Mouse (Mus musculus) left cerebral cortex, postnatal 4 days (tissue): Measurements from ENCODE around the gene Tbcd. TPM values are rescaled to one million over a fixed set of nuclear protein-coding genes. Genes with fewer than 3 reads are reported as not detected.
A peak's percentile ranks its signal among the peaks of the same experiment; 100 is the strongest.

ENCODE experiments used
- DNase-seq: peaks from one replicate; pipeline ENCODE4 v3.0.0-alpha.2; 2022
- intact Hi-C: fragments of 180-260 bp; cut with DNase I; formaldehyde crosslinking; loops from one replicate; pipeline ENCODE4 v1.15.1; 2025
- total RNA-seq, 2 experiments: library from RNA; stranded (reverse); gene quantifications; 2 replicates each; pipeline ENCODE4 v1.2.3; 2021

Gene Tbcd
- total RNA-seq: 10 to 100 TPM; 68.4 to 75.2 TPM

DNA sequence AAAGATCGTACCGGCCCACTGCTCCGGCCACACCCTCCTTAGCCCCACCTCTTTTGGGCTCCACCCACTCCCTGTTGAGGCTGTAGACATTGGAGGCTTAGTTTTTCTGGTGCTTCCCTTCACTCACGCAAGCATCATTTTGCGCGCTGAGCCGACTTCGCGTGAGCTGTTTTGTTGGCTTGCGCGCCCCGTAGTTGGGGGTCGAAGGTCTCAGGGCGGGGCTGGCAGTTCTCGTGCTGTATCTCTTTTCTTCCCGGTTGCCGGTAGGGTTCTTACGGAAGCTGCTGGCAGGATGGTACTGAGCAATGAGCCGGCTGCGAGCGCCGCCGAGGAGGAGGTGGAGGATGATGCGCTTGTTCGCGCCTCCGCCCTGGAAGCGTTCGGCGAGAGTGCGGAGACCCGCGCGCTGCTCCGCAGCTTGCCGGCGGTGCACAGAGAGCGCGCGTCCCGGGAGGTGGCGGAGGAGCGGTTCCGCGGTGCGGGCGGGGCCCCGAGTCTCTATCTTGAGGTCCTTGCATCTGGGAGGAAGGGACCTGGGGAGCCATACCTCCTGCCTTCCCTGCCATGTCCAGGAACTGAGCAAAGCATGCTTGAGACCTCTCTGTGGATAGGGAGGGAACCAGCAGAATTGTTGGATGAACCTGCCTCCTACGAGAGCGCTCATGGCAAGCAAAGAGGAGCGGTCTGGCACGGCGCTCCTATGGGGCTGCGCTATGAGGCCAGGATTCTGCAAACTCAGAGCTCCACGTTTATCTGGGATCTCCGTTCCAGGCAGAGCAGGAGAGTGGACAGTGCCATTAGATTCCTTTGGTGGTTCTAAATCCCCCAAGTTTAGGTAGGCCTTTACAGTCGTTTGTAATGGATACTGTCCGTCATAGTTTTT, at the start of gene Tbcd:
Tbcd (plus strand) TSS at position 197 of the 883 bp plus-strand sequence.
- DNase-seq: peak; percentile 94
- intact Hi-C loops: no loop called here

DNA sequence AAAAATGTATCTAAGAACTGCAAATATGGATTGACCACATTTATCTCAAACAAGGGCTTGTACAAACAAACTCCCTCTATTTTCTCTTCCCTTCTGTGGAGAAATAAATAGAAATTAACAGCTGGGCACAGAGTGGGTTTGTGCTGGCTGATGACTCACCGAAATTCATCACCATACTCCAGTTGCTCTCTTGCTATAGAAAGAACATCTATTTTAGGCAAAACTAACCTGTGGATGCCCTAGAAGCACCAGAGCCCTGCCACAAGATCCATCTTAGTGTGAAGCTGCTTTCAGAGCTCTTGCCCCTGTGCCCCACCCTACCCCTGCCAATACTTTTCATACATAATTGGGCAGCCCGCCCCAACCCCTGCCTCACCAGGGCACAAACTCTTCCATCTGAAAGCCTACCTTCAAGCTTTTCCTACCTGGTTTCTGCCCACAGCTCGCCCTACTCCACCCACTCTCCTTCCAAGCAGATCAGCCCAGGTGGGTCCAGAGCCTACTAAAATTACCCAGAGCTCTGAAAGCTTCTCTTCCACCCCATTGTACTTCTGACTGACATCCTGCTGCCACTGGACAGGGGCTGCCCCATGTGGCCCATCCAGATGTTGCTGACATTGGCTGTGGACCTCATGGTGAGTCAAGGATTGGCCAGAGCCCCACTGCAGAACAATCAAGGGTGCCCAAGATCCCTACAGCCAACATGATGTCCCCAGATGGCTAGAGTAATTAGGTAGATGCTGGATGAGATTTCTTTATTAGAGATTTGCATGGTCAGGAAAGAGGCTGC, 44.2 kb upstream of the Tbcd start:
- DNase-seq: no peak
- intact Hi-C loops: no loop called here

DNA sequence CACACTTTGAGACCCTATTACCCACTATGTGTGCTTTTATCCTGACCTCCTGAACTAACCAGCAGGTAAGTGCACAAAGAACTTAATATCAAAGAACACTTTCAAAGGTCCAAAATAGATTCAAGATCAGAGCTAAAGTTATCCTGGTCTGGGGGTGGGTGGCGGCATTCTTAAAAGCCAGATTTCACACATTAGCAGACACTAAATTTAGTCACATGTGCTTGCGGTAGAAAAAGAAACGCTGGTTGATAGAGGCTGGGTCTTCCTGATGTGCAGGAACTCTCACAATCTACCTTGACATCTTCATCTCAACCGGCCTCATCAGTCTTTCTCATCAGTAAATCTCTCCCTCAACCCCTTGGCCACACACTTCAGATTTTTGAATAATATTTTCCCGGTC, 37.0 kb upstream of the Tbcd start:
- no peak for DNase-seq
- intact Hi-C loops: no loop called here

DNA sequence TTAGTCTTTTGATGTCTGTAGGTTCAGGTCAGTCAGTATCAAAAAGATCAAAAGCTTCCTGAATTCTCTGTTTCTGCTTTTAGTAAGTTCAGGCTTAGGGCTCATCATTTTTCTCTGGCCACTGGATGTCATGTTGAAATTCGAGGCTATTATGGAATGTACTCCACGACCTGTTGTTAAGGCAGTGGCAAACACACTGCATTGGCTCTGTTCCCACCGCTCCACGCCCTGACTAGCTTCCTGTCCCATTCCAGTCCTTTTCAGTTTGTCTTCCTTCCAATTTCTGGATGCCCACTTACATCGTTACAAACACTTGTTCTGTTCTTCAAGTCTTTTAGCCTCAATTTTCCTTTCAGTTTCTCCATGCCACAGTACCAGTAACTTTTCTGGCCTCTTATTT, 36.4 kb upstream of the Tbcd start:
- no peak for DNase-seq
- intact Hi-C loops: no loop called here

DNA sequence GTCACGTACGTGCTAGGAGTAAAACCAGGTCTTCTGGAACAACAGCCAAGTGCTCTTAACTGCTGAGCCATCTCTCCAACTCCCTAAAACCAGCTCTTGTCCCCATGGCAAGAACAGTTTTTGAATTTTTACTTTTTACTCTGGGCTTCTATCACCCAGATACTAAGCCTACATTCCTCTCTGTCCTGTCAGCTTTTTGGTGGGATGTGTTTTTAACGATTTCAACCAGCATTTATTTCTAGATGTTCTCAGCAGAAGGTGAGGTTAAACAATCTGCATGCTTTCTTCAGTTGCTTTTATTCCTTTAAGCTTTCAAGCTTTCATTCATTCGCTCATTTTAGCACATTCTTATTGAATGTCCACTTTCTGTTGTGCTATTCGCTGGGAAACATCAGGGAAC, 33.8 kb upstream of the Tbcd start:
- no peak for DNase-seq
- intact Hi-C loops: no loop called here

DNA sequence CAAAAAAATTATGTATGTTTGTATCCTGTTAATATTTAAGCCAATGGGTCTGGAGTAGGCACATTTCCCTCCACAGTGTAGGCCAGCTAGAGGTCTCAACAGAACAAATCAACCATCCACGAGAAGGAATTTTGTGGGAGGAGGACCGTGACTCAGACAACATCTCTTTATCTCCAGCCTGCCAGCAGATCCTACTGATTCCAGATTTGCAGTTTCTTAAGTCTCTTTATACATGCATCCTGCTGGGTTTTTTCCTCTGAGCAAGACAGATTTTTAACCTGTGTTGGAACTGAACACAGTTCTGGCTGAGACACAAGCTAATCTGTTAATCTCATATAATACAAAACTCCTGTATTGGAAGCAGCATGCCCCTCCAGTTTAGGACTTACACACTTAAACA, 32.8 kb upstream of the Tbcd start:
- no peak for DNase-seq
- intact Hi-C loops: no loop called here

DNA sequence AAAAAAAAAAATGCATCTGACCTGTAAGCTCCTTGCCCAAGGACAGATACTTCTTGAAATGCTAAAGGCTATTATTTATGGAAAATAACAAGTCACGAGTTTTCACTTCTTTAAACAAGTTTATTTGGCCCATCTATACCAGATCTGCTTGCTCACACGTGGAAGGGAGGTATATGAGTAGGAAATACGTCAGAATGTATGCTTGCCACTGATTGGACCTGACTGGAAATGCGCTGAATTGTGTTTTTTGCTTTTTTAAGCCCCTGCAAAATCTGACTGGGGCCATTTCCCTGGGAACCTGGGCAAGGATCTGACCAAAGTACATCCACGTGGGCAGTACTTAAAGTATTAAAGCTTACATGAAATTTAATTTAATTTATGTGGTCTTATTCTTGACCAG, 31.4 kb upstream of the Tbcd start:
- DNase-seq: no peak
- intact Hi-C loops: no loop called here

DNA sequence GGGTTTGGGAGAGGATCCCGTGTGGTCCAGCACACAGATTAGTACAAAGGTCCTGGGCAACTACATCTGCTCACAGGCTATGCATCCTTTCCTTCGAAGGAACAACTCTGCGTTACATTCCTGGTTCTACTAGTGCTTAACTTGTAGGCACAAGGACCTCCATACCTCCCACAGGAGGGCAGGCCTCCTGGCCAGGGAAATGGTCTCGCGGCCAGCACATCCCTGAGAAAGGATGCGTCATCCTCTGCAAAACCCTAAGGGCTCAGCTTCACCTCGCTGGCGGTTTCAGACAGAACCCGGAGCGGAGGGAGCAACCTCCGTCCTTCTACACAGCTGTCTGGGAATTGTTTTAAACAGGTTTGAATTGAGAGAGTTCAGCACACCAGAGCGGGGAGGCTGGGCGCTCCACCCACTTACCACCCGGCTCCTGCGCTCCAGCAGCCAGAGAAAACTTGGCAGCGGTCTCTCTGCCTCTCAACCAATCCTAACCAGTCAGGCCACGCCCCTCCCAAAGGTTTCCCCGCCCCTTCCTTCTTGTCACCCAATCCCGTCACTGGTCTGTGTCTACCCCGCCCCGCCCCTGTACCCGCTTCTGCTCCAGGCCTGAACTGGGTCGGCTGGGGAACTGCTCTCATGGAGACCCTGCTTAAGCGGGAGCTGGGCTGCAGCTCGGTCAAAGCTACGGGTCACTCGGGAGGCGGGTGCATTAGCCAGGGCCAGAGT, 30.8 kb upstream of the Tbcd start, which contains the start of gene Fn3krp:
Fn3krp (plus strand) TSS at position 572 of the 723 bp plus-strand sequence.
- peak; percentile 100 for DNase-seq
- intact Hi-C loops: no loop called here

DNA sequence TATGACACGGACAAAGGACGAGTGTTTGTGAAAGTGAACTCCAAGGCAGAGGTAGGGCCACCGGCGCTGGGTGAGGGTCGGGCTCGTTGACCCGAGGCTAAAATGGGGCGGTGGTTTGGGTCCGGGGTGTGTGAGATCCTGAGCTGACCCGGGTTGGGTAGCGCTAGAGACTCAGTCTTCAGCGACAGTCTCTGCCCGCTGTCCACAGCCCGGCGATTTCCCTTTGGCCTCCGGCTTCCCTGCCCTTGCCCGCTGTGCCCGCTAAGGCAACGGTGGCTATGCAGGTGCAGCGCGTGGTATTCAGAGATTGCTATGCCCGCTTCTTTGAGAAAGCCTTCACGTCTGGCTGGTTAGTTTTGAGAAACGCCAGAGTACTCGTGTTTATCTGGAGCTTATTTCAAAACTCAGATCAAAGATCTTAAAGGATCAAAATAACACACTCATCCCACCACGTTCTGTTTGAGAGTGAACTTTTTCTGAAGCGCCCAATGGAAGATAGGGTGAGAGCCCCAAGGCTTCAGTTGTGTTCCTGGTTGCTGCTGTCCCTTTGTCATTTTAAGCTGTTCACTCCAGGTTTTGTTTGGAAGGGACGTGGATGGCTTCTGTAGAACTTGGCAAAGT, 30.1 kb upstream of the Tbcd start:
- DNase-seq: no peak
- intact Hi-C loops: no loop called here

DNA sequence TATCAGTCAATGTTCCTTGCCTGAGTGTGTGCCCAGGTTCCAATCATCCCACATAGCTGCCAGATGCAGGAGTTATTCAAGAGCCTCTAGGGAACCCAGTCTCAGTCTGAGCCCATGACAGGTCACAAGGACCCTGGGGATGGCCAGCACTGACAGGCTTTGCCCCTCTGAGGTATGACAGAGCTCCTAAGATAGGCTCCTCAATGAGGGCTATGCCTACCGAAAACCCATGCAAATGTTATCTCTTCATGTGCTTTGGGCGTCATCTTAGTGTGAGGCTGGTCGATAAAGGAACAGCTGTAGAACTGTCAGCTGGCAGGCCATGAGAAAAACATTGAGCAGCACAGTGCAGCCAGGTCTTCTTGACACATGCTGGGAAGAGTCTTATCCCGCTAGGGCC, 18.4 kb upstream of the Tbcd start:
- DNase-seq: no peak

DNA sequence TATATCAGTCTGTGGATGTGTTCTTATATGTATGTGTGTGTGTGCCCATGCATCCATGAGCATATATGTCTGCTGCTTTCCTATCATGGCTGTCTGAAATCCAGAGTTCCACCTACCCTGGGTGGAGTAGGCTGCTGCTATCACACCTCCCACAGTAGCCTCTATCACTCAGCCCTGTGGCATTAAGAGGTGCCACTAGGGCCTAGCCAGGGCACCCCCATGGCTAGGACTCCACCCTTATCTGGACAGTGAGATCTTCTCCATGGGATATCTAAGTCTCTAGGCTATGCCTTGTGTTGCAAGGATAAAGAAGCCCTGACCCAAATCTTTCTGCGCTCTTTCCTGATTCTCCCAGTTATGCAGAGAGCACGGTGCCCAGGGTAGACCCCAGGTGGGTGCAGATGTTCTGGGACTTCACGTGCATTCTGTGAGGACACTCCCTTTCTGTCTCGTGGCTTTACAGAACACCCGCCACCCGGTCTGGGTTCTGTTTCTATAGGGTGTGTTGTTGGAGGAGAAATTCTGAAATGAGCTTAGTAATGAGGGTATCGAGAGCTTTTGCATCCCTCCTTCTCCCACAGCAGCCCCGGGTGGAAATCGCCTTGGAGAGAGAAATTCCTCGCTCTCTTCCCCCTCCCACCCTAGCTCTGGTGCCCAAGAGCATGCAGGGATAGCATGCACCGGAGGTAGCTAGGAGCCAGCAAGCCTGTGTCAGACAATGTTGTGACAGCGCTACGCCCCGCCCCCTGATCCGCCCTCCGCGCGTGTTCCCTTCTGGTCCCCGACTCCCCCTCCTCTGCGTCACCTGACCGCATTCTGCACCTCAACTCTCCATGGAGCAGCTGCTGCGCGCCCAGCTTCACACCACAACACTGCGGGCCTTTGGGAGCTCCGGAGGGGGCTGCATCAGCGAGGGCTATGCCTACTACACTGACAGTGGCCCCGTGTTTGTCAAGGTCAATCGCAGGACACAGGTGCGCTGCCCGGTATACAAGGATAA, 17.3 kb upstream of the Tbcd start, which contains the start of gene Fn3k:
Fn3k (plus strand) TSS at position 758 of the 1,000 bp plus-strand sequence.
- intact Hi-C loops: no loop called here
- peak; percentile 86 for DNase-seq

More for the DNA sequence above, 18.4 kb upstream of the Tbcd start:
- intact Hi-C loops: no loop called here

DNA sequence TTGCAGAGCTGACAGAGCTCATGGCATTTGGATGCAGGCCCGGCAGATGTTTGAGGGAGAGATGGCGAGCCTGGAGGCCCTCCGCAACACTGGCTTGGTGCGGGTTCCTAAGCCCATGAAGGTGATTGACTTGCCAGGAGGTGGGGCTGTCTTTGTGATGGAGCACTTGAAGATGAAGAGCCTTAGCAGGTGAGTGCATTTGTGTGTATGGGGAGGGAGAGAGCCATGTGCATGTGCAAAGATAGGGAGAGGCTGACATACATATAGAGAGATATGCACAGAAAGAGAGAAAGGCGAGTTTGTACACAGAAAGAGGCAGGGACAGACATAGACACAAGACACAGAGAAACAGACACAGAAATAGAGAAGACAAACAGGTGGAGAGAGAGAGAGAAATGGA, 14.5 kb upstream of the Tbcd start:
- intact Hi-C loops: no loop called here
- no peak for DNase-seq

DNA sequence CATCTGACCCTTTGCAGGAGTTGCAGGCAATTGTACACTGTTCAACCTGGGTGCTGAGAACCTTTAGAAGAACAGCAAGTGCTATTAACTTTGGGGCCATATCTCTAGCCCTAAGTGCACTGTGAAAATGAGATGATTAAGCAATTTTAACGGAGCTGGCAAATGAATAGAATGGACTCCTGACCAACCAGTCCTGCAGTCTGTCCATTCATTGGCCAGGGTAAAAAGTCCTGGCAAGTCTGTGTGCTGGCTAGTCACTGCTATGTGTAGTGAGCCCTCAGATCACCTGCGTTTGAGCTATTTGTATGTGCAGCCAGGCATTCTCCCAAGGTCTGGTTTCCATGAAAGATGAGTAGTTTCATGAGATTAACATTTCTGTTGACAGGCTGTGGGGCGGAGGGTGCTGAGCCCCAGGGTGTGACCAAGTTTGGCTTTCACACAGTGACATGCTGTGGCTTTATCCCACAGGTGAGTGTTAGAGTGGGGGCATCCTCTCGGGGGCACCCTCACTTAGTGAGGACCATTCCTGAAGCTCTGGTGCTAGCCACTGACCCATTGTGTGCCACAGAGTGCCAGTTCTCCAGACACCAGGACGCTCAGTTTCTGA, 12.0 kb upstream of the Tbcd start:
- intact Hi-C loops: no loop called here
- DNase-seq: no peak

DNA sequence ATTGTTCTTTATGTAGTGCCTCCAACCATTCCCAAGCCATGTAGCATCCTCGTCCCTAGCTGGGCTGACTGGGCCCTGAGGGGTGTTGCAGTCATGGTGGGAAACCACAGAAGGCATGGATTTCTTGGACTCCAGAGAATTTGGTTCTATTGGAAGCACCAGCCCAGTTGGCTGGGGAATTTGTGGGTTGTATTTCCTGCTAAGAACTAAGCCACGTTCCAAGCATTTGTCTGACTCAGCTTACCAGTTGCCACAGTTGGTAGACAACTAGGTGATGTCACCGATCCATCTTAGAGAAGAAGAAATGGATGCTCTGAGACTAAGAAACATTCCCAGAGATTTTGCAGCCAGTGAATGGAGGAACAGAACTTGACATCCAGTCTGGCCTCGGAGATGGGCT, 10.1 kb upstream of the Tbcd start:
- intact Hi-C loops: no loop called here
- DNase-seq: no peak

DNA sequence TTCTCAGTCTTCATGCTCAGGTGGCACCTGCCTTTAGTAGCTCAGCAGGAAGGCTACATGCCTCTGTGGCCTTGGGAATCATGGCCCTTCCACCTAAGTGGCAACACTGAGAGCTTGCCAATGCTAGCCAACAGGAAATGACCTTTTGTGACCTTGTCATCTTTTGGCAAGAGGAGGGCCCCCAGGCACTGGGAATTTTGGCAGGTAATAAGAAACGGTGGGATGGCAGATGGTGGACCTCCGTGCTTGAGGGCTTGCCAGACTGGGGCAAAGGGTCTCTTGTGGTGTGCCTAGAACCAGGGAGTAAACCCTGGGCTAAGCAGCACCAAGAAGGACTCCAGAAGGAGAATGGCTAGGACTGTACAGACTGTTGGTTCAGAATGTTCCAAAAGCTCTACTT, 9.7 kb upstream of the Tbcd start:
- no peak for DNase-seq
- intact Hi-C loops: no loop called here

DNA sequence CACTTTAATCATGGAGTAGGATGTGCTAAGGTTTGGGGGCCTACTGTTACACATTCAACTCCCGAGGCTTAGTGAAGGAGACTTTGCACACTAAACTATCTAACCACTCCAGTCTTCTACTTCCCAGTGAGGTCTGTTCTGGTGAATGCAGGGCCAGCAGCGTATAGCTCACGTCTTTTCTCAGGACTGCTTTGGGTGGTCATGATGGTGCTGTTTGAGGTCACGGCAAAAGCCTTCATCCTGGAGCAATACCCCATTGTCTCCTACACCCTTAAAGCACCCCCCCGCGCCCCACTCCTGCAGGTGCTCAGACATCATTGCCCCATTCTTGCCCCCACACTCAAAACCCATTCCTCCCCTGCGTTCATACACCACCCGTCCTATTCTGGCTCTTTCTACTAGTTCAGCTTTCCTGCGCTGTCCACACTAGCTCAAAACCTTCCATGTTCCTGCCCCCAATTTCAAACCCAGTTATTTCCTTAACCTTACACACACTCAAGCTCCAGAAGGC, 478 bp upstream of the Tbcd start:
- no peak for DNase-seq
- intact Hi-C loops: no loop called here

DNA sequence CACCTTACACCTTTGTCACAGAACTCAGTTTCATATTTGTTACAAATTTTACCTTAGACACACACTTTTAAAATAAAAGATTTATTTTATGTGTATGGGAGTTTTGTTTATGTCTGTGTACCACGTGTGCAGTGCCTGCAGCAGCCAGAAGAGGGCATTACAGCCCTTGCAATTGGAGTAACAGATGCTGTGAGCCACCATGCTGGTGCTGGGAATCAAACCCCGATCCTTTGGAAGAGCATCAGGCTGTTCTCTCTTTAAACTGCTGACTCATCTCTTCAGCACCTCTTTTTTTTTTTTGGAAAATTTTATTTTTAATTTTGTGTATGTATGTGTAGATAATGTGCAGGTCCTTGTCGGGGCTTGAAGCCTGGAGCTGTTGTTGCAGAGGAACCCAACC, 6.1 kb downstream of the Tbcd start:
- DNase-seq: no peak
- intact Hi-C loops: no loop called here

DNA sequence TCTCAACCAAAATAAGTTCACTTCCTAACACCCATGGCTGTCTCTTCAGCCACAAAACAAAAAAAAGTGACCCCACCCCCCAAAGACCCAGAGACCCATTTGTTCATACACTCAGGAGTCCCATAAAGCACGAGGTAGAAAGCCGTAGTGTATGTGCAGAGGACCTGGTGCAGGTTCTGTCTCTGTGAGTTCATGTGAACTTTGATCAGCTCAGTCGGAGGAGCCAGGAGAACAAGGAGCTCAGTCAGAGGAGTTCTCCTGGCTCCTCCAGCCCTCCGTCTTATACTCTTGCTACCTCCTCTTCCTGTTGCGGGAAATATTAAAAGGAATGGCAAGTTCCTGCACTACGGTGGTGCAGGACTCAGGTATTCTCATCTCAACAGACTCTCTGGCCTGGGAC, 15.7 kb downstream of the Tbcd start:
- intact Hi-C loops: no loop called here
- DNase-seq: no peak

DNA sequence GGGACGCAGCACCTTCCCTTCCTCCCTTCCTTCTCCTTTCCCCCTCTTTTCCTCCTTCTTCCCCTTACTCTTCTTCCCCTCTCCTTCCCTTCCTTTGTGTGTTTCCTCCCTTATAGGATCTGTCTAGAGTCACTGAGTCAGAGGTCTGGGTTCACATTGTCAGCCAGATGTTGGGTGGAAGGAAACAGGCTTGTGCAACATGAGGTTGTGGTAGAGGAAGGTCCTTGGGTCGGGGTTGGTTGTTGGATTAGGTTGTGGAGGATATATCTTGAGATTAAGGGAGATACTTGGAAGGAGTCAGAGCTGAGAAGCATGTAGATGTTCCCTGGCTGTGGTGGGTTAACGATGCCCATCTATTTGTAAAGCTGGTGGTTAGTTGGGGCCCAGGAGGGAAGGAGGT, 23.1 kb downstream of the Tbcd start:
- intact Hi-C loops: loop anchor here (5.0 to 10.0 kb wide), 2 partner anchors 120 to 332 kb away; no protein-coding TSS in a partner anchor

More for the DNA sequence above, 23.1 kb downstream of the Tbcd start:
- DNase-seq: no peak
